Mouse (Mus musculus) embryonic facial prominence, embryonic 11.5 days (tissue): ENCODE data around the gene Ccl7. TPM values are rescaled to one million over a fixed set of nuclear protein-coding genes. Genes with fewer than 3 reads are reported as not detected.
A peak's percentile ranks its signal among the peaks of the same experiment; 100 is the strongest.

ENCODE experiments used
- ATAC-seq: fragments of 200-750 bp; cut with Nextera tagmentation; replicated peaks from 2 replicates; pipeline ENCODE4 v1.8.0; 2017; ENCODE audit warnings: low read depth; ENCODE audit not compliant: insufficient number of reproducible peaks, low FRiP score, low TSS enrichment
- DNase-seq: peaks from one replicate; pipeline ENCODE4 v3.0.0-alpha.2; 2015; ENCODE audit warnings: low spot score
- H3K27ac ChIP-seq: fragments of 300-500 bp; sonication (generic); replicated peaks from 2 replicates; pipeline ENCODE4 v1.5.1; 2014; ENCODE audit warnings: mild to moderate bottlenecking, low read depth, low read length, control low read depth
- H3K27me3 ChIP-seq: fragments of 300-500 bp; sonication (generic); 2 replicates; pipeline ENCODE4 v1.6.1; 2014; ENCODE audit warnings: mild to moderate bottlenecking, low read length, moderate library complexity, mixed read lengths; ENCODE audit not compliant: control insufficient read depth, insufficient read depth
- H3K36me3 ChIP-seq: fragments of 300-500 bp; sonication (generic); replicated peaks from 2 replicates; pipeline ENCODE4 v1.6.1; 2014; ENCODE audit warnings: low read depth, mild to moderate bottlenecking, low read length, moderate library complexity, mixed read lengths; ENCODE audit not compliant: control insufficient read depth, insufficient read depth
- H3K4me1 ChIP-seq: fragments of 300-500 bp; sonication (generic); 2 replicates; pipeline ENCODE4 v1.6.1; 2014; ENCODE audit warnings: low read length, mixed read lengths; ENCODE audit not compliant: control insufficient read depth, insufficient read depth
- H3K4me2 ChIP-seq: fragments of 300-500 bp; sonication (generic); 2 replicates; pipeline ENCODE4 v1.6.1; 2014; ENCODE audit warnings: low read depth, mild to moderate bottlenecking, control low read depth, low read length, moderate library complexity
- H3K4me3 ChIP-seq: fragments of 300-500 bp; sonication (generic); 2 replicates; pipeline ENCODE4 v1.5.1; 2014; ENCODE audit warnings: low read depth, low read length, control low read depth
- H3K9ac ChIP-seq: fragments of 300-500 bp; sonication (generic); replicated peaks from 2 replicates; pipeline ENCODE4 v1.6.1; 2014; ENCODE audit warnings: mild to moderate bottlenecking, control low read depth, low read length
- H3K9me3 ChIP-seq: fragments of 300-500 bp; sonication (generic); replicated peaks from 2 replicates; pipeline ENCODE4 v1.6.1; 2016; ENCODE audit warnings: mild to moderate bottlenecking, low read length, inconsistent platforms, mixed read lengths; ENCODE audit not compliant: control insufficient read depth
- WGBS: fragments of 180-500 bp; shearing (Covaris S2); extraction: QIAGEN DNeasy Blood & Tissue Kit; methylation state at CpG from one replicate; pipeline ENCODE4 v1.1.7; 2014; 5-methylcytosine and 5-hydroxymethylcytosine counted together
- polyA plus RNA-seq: library from polyadenylated mRNA; unstranded; fragments of >200 nt; fragmentation: Nextera tagmentation; extraction: Ambion mirVana; gene quantifications from 2 replicates; pipeline ENCODE4 v1.2.1, GENCODE M21; 2014

Ccl7 gene
- polyA plus RNA-seq, 1 experiment from 2014 or later = not detected

DNA sequence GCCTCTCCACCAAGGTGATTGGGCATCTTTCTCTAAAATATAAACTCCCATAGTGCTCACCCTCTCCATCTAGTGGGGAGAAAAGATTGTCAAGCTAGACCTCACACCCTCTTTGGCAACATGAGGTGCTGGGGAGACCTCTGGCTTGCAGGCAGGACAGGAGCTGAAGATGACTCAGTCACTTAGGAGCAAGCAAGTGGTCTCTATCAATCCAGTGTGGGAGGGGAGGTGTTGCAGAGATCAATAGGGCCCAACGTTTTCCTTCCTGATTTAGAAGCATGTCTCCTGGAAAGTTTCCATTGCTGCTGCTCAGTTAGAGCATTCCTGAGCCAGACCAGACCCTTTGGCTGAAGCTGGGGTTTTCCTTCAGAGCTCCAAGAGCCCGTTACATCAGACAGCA is 7.0 kb upstream of the Ccl7 start, which contains the start of gene Gm17268:
Gene Gm17268 (minus strand): TSS at position 28 of the 400 bp plus-strand sequence.
- H3K9ac ChIP-seq = no peak within 1 kb of the TSS
- H3K36me3 ChIP-seq = no peaks in the 10 kb centered on the region
- WGBS = 49% methylated on average over 2 of the region's 2 CpGs
- H3K4me3 ChIP-seq = no peak within 1 kb of the TSS
- no peak within 1 kb of the TSS for H3K27ac ChIP-seq
- no peaks in the 10 kb centered on the region for H3K4me1 ChIP-seq
- H3K9me3 ChIP-seq = no peaks in the 10 kb centered on the region
- DNase-seq (no peak), ATAC-seq (no peak)
- no peaks in the 10 kb centered on the region for H3K27me3 ChIP-seq
- H3K4me2 ChIP-seq = no peak within 1 kb of the TSS

DNA sequence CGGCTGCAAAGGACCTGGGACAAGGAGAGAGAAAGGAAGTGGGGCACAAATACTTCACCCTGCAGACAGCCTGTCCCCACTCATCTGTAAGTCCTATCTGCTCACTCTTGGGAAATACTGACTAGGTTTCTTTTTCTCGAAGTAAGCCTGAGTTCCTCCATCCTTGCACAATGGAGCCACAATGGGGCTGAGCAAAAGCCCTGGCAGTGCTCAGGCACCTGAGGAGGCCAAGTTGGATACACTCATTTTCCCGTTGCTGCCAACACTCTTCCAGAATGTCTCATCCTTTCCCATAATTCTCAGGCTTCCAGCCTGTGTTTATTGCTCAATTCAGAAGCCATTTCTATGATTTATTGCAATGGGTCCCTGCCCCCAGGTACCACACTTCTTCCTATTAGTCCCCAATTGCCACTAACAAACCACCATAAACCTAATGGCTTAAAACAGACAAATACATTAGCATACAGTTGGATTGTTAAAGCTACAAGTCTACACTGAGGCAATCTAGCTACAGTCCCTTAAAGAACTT is 6.3 kb upstream of the Ccl7 start:
- Histone ChIP-seq H3K9ac (no peak overlapping the region), H3K4me2 (no peak overlapping the region), H3K36me3 (no peaks in the 10 kb centered on the region), H3K9me3 (no peaks in the 10 kb centered on the region), H3K27me3 (no peaks in the 10 kb centered on the region), H3K4me3 (no peak overlapping the region), H3K27ac (no peak overlapping the region), H3K4me1 (no peaks in the 10 kb centered on the region)
- ATAC-seq (no peak), DNase-seq (no peak)
- 72% methylated on average over 3 of the region's 3 CpGs for WGBS

DNA sequence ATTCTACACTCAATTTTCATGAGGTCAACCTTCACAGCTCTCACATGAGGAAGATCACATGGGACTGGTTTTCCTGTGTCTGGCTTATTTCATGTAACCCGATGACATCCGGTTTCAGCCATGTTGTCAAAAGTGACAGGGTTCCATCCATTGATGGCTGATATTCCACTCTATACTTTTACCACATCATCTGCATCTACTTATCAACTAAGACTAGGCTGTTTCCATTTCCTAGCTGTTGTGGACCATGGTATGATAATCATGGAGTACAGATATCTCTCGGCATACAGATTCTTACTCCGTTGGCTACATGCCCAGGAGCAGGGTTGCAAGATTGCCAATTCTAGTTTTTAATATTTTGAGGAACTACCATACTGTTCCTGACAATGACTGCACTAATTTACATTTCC is 3.8 kb upstream of the Ccl7 start:
- DNase-seq = no peak
- Histone ChIP-seq H3K36me3 (no peaks in the 10 kb centered on the region), H3K27ac (no peak overlapping the region), H3K9me3 (no peaks in the 10 kb centered on the region), H3K4me1 (no peaks in the 10 kb centered on the region), H3K27me3 (no peaks in the 10 kb centered on the region), H3K9ac (no peak overlapping the region), H3K4me3 (no peak overlapping the region), H3K4me2 (no peak overlapping the region)
- no peak for ATAC-seq
- WGBS = 90% methylated on average over 4 of the region's 4 CpGs

GRCm38 (mm10) chr11:82047746-82048415 is 2.4 kb downstream of the Ccl7 start:
- DNase-seq = peak; percentile 67
- ATAC-seq = no peak
- Histone ChIP-seq H3K4me1 (no peaks in the 10 kb centered on the region), H3K4me2 (no peak overlapping the region), H3K27me3 (no peaks in the 10 kb centered on the region), H3K9me3 (no peaks in the 10 kb centered on the region), H3K9ac (no peak overlapping the region), H3K36me3 (no peaks in the 10 kb centered on the region), H3K27ac (no peak overlapping the region), H3K4me3 (no peak overlapping the region)
- WGBS = 27% methylated on average over 6 of the region's 6 CpGs

DNA sequence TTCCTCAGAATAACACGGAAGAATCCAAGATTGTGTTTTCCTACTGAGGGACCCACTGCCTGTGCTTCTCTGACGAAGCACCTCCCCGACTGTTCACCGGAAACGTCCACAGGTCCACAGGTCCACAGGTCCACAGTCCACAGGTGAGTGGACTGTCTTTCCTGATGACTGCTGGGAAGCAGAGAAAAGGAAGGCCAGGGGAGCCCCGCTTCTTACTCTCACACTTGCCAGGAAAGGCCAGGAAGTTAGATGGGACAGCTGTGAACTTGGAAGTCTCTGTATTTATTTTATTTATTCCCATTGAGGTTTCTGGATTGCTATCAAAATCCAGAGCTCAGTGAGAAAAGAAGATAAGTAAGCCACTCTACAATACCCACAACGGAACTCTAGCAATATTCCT is 8.3 kb downstream of the Ccl7 start:
- no peaks in the 10 kb centered on the region for H3K36me3 ChIP-seq
- 88% methylated on average over 7 of the region's 7 CpGs for WGBS
- H3K9ac ChIP-seq = no peak overlapping the region
- H3K27me3 ChIP-seq = no peaks in the 10 kb centered on the region
- no peak for DNase-seq
- H3K9me3 ChIP-seq = no peaks in the 10 kb centered on the region
- H3K27ac ChIP-seq = no peak overlapping the region
- H3K4me1 ChIP-seq = no peaks in the 10 kb centered on the region
- no peak overlapping the region for H3K4me2 ChIP-seq
- ATAC-seq = no peak
- no peak overlapping the region for H3K4me3 ChIP-seq

GRCm38 (mm10) chr11:82057646-82058045 is 12.1 kb downstream of the Ccl7 start, which contains the start of gene Ccl11:
TSS of gene Ccl11 (plus strand) at chr11:82057823.
- Histone ChIP-seq H3K27me3 (no peaks in the 10 kb centered on the region), H3K27ac (no peak within 1 kb of the TSS), H3K36me3 (no peaks in the 10 kb centered on the region), H3K9ac (no peak within 1 kb of the TSS), H3K4me3 (no peak within 1 kb of the TSS), H3K4me1 (no peaks in the 10 kb centered on the region), H3K9me3 (no peaks in the 10 kb centered on the region), H3K4me2 (no peak within 1 kb of the TSS)
- ATAC-seq = no peak
- no peak for DNase-seq
- 86% methylated on average over 6 of the region's 6 CpGs for WGBS

- Histone ChIP-seq H3K4me3 (no peak overlapping the region), H3K27me3 (no peaks in the 10 kb centered on the region), H3K9me3 (no peaks in the 10 kb centered on the region), H3K36me3 (no peaks in the 10 kb centered on the region), H3K4me2 (no peak overlapping the region), H3K4me1 (no peaks in the 10 kb centered on the region), H3K27ac (no peak overlapping the region), H3K9ac (no peak overlapping the region)
- ATAC-seq (no peak), DNase-seq (peak; percentile 55)
- WGBS = 48% methylated on average over 3 of the region's 3 CpGs
Measured at GRCm38 (mm10) chr11:82062226-82062625, 16.7 kb downstream of the Ccl7 start.

- Histone ChIP-seq H3K9ac (no peak overlapping the region), H3K4me2 (no peak overlapping the region), H3K9me3 (no peaks in the 10 kb centered on the region), H3K4me1 (no peaks in the 10 kb centered on the region), H3K36me3 (no peaks in the 10 kb centered on the region), H3K27me3 (no peaks in the 10 kb centered on the region), H3K27ac (no peak overlapping the region), H3K4me3 (no peak overlapping the region)
- WGBS = 87% methylated on average over 2 of the region's 2 CpGs
- no peak for ATAC-seq
- no peak for DNase-seq
Measured at GRCm38 (mm10) chr11:82063454-82063853, 17.9 kb downstream of the Ccl7 start.
